Mouse (Mus musculus) heart, postnatal 25 days (tissue): Measurements from ENCODE around the gene Dgkd. TPM values are rescaled to one million over a fixed set of nuclear protein-coding genes. Genes with fewer than 3 reads are reported as not detected.
A peak's percentile ranks its signal among the peaks of the same experiment; 100 is the strongest.
"Not testable (repeated sequence)": the region's sequence is repeated elsewhere in the genome, so short reads cannot be mapped to it uniquely, and the experiment has no call there.

Source experiments
- DNase-seq: peaks from one replicate; pipeline ENCODE4 v3.0.0; 2022; ENCODE audit warnings: low spot score
- intact Hi-C: fragments of 180-260 bp; cut with DNase I; formaldehyde crosslinking; loops from one replicate; pipeline ENCODE4 v1.15.1; 2025
- total RNA-seq, 2 experiments: library from RNA; stranded (reverse); gene quantifications; 2 replicates each; pipeline ENCODE4 v1.2.3; 2021

Dgkd gene
- 10 to 100 TPM; 56.5 to 56.7 TPM for total RNA-seq

DNA sequence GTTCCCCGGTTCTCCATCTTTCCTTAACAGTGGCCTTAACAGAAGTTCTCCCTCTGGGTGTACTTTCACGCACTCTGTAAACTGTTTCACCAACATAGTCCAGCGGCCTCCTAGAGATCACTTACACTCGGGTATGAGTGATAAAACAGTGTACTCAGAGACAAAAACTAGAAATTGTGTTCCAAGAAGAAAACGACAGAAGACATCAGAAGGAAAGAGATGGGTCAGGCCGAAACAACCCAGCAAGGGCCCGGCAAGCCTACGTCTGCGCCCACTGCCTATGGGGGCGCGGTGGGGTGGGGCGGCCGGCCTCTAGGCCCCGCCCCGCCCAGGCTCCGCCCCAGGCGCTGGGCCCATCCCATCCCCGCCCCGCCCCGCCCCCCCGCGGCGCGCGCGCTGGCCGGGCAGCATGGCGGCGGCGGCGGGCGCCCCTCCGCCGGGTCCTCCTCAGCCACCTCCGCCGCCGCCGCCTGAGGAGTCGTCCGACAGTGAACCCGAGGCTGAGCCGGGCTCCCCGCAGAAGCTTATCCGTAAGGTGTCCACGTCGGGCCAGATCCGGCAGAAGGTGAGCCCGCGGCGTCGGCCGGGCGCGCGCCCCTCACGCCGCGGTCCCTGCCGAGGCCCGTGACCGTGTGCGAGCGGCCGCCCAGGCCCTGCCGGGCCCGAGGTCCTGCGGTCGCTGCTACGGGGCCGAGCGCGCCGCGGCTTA is at the start of gene Dgkd:
Gene Dgkd (plus strand): TSS at position 396 of the 709 bp plus-strand sequence.
- peak; percentile 43 for DNase-seq
- intact Hi-C loops = loop anchor here (2.0 to 5.0 kb wide), 2 partner anchors 26 to 59 kb away; no protein-coding TSS in a partner anchor

GRCm38 (mm10) chr1:87803576-87803975 is 49.5 kb upstream of the Dgkd start, which contains the start of gene Sag:
Gene Sag, plus strand, starts transcription at chr1:87803680.
- intact Hi-C loops = no loop called here
- no peak for DNase-seq

- intact Hi-C loops = no loop called here
- DNase-seq = no peak
These were observed 45.3 kb upstream of the Dgkd start for GRCm38 (mm10) chr1:87807751-87808150.

DNA sequence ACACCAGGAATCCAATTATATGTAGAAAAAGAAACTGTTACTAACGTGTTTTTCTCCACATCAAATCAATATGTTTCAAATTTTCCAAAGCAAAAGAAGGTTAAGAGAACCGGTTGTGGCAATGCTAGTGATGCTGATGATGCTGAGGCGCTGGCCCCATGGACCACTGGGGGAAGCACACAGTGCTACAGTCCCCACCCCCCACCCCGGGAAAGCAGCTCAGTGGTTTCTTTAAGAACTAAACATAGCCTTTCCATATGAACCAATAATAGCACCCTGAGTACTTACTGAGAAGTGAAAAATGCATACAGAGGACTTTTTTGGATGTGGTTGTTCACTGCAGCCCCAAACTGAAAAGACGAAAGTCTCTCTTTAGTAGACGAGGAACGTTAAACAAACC is 41.7 kb upstream of the Dgkd start:
- intact Hi-C loops = no loop called here
- no peak for DNase-seq

GRCm38 (mm10) chr1:87812061-87812460 is 41.0 kb upstream of the Dgkd start:
- intact Hi-C loops = no loop called here
- DNase-seq = no peak

DNA sequence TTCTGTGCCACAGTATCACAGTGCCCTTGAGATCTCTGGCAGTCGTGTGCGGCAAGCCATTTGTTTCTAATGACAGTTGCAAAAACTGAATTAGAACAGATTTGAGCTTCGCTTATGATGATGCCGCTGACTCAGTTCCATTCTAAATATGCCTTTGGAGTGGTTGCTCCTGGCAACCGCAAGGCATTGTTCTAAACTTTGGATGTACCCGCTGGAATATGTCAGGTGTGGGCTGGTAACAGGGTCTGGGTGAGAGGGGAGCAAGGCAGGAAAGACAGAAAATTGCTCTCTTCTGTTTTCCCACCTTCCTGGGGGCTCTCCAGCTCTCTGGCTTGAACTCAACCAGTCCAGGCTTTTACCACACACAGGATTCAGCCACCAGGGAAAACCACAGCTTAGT is 39.9 kb upstream of the Dgkd start:
- no peak for DNase-seq
- intact Hi-C loops = no loop called here

GRCm38 (mm10) chr1:87813681-87814080 is 39.4 kb upstream of the Dgkd start:
- intact Hi-C loops = no loop called here
- no peak for DNase-seq

DNA sequence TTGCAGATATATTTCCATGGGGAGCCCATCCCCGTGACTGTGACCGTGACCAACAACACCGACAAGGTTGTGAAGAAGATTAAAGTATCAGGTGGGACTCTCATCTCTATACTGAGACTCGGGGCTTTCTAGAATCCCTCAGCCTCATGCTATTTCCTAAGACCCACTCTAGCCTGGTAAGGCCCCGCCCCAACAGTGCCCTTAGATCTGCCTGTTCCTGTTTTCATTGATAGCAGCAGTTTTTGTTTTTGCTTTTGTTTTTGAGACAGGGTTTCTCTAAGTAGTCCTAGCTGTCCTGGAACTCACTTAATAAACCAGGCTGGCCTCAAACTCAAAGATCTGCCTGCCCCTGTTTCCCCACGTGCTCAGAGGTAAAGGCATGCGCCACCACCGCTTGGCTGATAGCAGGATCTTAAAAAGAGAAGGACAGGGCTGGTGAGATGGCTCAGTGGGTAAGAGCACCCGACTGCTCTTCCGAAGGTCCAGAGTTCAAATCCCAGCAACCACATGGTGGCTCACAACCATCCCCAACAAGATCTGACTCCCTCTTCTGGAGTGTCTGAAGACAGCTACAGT is 28.6 kb upstream of the Dgkd start:
- no peak for DNase-seq
- intact Hi-C loops = no loop called here

DNA sequence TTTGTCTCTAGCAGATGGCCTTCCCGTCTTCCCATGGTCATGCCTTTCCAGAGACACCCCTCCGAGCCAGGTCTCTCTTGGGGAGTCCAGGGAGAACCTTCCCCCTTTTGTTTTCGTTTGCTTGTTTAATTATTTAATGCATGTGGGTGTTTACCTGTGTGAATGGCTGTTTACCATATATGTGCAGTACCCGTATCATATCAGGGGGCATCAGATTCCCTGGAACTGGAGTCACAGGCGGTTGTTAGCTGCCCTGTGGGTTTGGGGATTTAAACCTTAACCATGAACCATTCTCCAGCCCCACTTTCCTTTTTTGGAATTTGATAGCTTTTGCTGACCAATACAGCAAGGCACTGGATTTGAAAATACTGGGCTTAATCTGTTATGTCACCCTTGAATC is 27.8 kb upstream of the Dgkd start:
- DNase-seq = no peak
- intact Hi-C loops = no loop called here

- intact Hi-C loops = loop anchor here (2.0 kb wide), 1 partner anchor 27 kb away; the partner anchor contains the start of gene Dgkd
These were observed 27.1 kb upstream of the Dgkd start for GRCm38 (mm10) chr1:87825991-87826390.

GRCm38 (mm10) chr1:87826474-87826873 is 26.6 kb upstream of the Dgkd start:
- intact Hi-C loops = loop anchor here (2.0 kb wide), 1 partner anchor 26 kb away; the partner anchor contains the start of gene Dgkd
- DNase-seq = no peak

More at GRCm38 (mm10) chr1:87825991-87826390, 27.1 kb upstream of the Dgkd start:
- DNase-seq = no peak

- DNase-seq = not testable (repeated sequence)
- intact Hi-C loops = loop anchor here (2.0 kb wide), 1 partner anchor 25 kb away; the partner anchor contains the start of gene Dgkd
These were observed 25.6 kb upstream of the Dgkd start for GRCm38 (mm10) chr1:87827476-87827875.

DNA sequence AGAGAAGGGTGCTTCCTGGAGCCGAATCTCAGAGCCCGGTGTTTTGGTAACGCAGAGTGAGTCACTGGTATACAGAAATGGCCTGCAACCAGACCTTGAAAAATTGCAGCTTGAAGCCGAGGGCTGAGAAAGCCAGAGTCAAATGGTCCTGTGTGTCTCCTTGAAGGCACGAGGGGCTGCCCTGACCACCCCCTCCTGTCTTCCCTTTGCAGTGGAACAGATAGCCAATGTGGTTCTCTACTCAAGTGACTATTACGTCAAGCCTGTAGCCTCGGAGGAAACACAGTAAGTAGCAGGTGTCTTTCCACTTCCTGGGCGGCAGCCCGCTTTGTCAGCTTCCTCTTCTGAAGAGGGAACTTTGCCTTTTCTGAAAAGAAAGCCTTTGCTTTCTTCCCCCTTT is 24.9 kb upstream of the Dgkd start:
- intact Hi-C loops = no loop called here
- peak; percentile 33 for DNase-seq

- DNase-seq = no peak
- intact Hi-C loops = no loop called here
These were observed 24.0 kb upstream of the Dgkd start for GRCm38 (mm10) chr1:87828926-87829580.

DNA sequence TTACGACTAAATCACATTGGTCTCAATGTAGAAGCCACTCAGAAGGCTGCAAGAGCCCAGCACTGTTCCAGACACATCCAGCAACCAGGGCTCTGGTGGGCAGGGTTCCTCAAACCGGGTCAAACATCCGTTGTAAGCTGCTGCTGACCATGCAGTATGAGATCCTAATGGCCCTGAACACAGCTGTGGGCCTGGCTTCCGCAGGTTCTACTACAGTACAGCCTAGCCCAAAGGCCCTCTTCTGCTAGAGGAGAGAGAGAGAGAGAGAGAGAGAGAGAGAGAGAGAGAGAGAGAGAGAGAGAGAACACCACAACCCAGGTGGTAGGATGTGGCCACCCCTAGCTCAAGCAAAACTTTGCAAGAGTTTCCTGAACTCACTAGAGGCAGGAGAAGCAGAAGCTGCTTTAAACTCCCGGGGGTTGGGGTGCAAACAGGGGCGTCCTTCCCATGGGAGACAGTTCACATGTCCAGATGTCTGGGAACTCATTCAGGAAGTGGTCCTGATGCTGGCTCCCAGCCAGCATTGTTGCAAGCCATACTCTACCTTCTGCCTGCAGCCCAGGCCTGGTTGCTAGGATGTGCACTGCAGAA is 23.4 kb upstream of the Dgkd start:
- intact Hi-C loops = no loop called here
- no peak for DNase-seq

- intact Hi-C loops = no loop called here
- DNase-seq = no peak
These were observed 16.6 kb upstream of the Dgkd start for GRCm38 (mm10) chr1:87836453-87836852.

- no peak for DNase-seq
- intact Hi-C loops = no loop called here
These were observed 16.1 kb upstream of the Dgkd start for GRCm38 (mm10) chr1:87837018-87837417.

DNA sequence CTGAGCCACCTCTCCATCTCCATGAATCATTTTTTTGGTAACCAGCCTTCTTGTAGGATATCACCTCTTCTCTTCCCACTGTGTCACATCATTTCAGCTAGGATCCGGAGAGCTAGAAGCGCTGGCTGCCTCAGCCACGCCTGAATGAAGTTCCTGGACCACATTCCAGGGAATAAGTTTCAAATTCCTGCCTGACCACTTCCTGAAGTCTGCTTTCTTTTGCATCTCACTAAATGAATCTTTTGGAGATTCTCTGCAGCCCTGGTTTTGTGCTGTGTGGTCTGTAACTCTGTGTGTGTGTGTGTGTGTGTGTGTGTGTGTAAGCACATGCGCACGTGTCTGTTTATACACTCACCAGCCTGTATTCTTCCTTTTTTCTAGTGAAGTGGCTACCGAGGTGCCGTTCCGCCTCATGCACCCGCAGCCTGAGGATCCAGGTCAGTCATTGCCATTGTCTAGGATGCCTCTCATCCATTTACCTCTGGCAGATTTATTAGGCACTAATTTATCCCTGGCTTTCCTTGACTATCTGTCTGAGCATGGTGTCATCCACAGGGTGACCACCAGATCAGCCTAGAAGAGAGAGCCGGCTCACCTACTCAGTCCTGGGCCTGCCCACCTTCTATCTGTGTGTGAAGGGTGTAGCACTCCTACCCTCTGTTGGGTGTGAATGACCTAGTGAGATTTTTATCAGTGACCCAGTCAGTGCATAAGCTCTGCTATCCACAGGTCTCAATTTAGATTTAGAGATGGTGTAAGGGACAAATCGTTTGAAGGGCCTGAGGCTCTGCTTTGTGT is 12.5 kb upstream of the Dgkd start:
- DNase-seq = no peak
- intact Hi-C loops = no loop called here

DNA sequence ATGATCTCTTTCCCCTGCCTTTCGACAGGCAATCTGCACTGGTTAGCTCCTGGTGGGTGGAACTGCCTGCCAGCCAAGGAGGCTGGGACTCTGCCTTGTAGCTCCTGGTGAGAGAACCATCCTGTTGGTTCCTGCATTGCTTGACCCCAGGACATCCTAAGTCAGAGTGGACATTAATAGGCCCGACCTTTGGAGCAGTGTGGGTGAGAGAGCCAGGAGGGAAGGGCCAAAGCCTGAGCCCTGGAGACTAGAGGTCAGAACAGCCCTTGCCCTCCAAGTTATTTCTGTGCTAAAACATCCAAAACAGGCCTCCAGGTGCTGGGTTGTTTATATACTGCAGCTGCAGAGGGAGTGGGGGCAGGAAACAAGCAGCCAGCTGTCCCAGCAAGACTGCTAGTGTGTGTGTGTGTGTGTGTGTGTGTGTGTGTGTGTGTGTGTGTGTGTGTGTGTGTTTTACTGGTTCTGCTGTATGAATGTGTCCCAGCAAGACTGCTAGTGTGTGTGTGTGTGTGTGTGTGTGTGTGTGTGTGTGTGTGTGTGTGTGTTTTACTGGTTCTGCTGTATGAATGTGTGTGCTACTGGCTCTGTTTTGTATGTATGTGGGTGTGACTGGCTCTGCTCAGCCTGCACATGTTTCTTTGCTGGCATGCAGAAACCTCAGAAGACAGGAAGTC is 6.1 kb upstream of the Dgkd start:
- intact Hi-C loops = no loop called here
- no peak for DNase-seq
